Mouse (Mus musculus): Measurements from ENCODE around the gene Nod2. TPM values are rescaled to one million over a fixed set of nuclear protein-coding genes. Genes with fewer than 3 reads are reported as not detected.

Nod2 gene
- polyA plus RNA-seq, 1 experiment = not detected

- TF ChIP-seq TAL1 (IDR thresholded peaks at IDR 0.05; ENCODE audit: low read length) (no peak), GATA1 (IDR thresholded peaks at IDR 0.05; ENCODE audit: low read length) (no peak)
- Histone ChIP-seq H3K27me3 (ENCODE audit: control insufficient read depth) (no peaks in the 10 kb centered on the region), H3K4me3 (replicated peaks) (peak overlapping the region; percentile 73), H3K9me3 (ENCODE audit: control insufficient read depth, low read length) (no peaks in the 10 kb centered on the region), H3K36me3 (ENCODE audit: control insufficient read depth) (no peaks in the 10 kb centered on the region), H3K4me1 (ENCODE audit: control insufficient read depth) (peaks cover 33% of the 10 kb centered on the region)
These were observed 49.1 kb downstream of the Nod2 start for GRCm38 (mm10) chr8:88696228-88696627.

- Histone ChIP-seq H3K9me3 (ENCODE audit: control insufficient read depth, low read length) (no peaks in the 10 kb centered on the region), H3K4me1 (ENCODE audit: control insufficient read depth) (peaks cover 33% of the 10 kb centered on the region), H3K4me3 (replicated peaks) (peak within 1 kb of the TSS; percentile 73), H3K27me3 (ENCODE audit: control insufficient read depth) (no peaks in the 10 kb centered on the region), H3K36me3 (ENCODE audit: control insufficient read depth) (no peaks in the 10 kb centered on the region)
- TF ChIP-seq TAL1 (IDR thresholded peaks at IDR 0.05; ENCODE audit: low read length) = no peak
- no peak for TF ChIP-seq GATA1 (IDR thresholded peaks at IDR 0.05; ENCODE audit: low read length)
These were observed 49.9 kb downstream of the Nod2 start, which contains the start of gene Cyld for GRCm38 (mm10) chr8:88696721-88697641. TSS of gene Cyld (plus strand) at chr8:88697028.

GRCm38 (mm10) chr8:88697642-88698031, 50.5 kb downstream of the Nod2 start:
- Histone ChIP-seq H3K36me3 (ENCODE audit: control insufficient read depth) (no peaks in the 10 kb centered on the region), H3K4me1 (ENCODE audit: control insufficient read depth) (peaks cover 33% of the 10 kb centered on the region), H3K27me3 (ENCODE audit: control insufficient read depth) (no peaks in the 10 kb centered on the region), H3K4me3 (replicated peaks) (peak overlapping the region; percentile 73), H3K9me3 (ENCODE audit: control insufficient read depth, low read length) (no peaks in the 10 kb centered on the region)
- TF ChIP-seq GATA1 (IDR thresholded peaks at IDR 0.05; ENCODE audit: low read length) = no peak
- no peak for TF ChIP-seq TAL1 (IDR thresholded peaks at IDR 0.05; ENCODE audit: low read length)

- Histone ChIP-seq H3K4me1 (ENCODE audit: control insufficient read depth) (peaks cover 33% of the 10 kb centered on the region), H3K36me3 (ENCODE audit: control insufficient read depth) (no peaks in the 10 kb centered on the region), H3K4me3 (replicated peaks) (peak overlapping the region; percentile 73), H3K27me3 (ENCODE audit: control insufficient read depth) (no peaks in the 10 kb centered on the region), H3K9me3 (ENCODE audit: control insufficient read depth, low read length) (no peaks in the 10 kb centered on the region)
- no peak for TF ChIP-seq GATA1 (IDR thresholded peaks at IDR 0.05; ENCODE audit: low read length)
- no peak for TF ChIP-seq TAL1 (IDR thresholded peaks at IDR 0.05; ENCODE audit: low read length)
These were observed 50.9 kb downstream of the Nod2 start for GRCm38 (mm10) chr8:88698048-88698447.

- Histone ChIP-seq H3K36me3 (ENCODE audit: control insufficient read depth) (no peaks in the 10 kb centered on the region), H3K9me3 (ENCODE audit: control insufficient read depth, low read length) (no peaks in the 10 kb centered on the region), H3K4me1 (ENCODE audit: control insufficient read depth) (peaks cover 11% of the 10 kb centered on the region), H3K4me3 (replicated peaks) (no peak overlapping the region), H3K27me3 (ENCODE audit: control insufficient read depth) (no peaks in the 10 kb centered on the region)
- TF ChIP-seq GATA1 (IDR thresholded peaks at IDR 0.05; ENCODE audit: low read length) = no peak
- TF ChIP-seq TAL1 (IDR thresholded peaks at IDR 0.05; ENCODE audit: low read length) = no peak
These were observed 54.5 kb downstream of the Nod2 start for GRCm38 (mm10) chr8:88701611-88702010.

- H3K9me3 ChIP-seq (ENCODE audit: control insufficient read depth, low read length) = no peaks in the 10 kb centered on the region
- TF ChIP-seq GATA1 (IDR thresholded peaks at IDR 0.05; ENCODE audit: low read length) (no peak), TAL1 (IDR thresholded peaks at IDR 0.05; ENCODE audit: low read length) (no peak)
- peaks cover under 1% of the 10 kb centered on the region; the same call in 1 of the 2 replicates for H3K36me3 ChIP-seq (ENCODE audit: control insufficient read depth)
- no peak overlapping the region for H3K4me3 ChIP-seq (replicated peaks)
- no peaks in the 10 kb centered on the region for H3K27me3 ChIP-seq (ENCODE audit: control insufficient read depth)
- peaks cover 4% of the 10 kb centered on the region for H3K4me1 ChIP-seq (ENCODE audit: control insufficient read depth)
These were observed 55.7 kb downstream of the Nod2 start for GRCm38 (mm10) chr8:88702816-88703215.

- TF ChIP-seq TAL1 (IDR thresholded peaks at IDR 0.05; ENCODE audit: low read length) = no peak
- no peak for TF ChIP-seq GATA1 (IDR thresholded peaks at IDR 0.05; ENCODE audit: low read length)
- peaks cover 22% of the 10 kb centered on the region for H3K36me3 ChIP-seq (ENCODE audit: control insufficient read depth)
These were observed 76.3 kb downstream of the Nod2 start for GRCm38 (mm10) chr8:88723256-88723963.

More at GRCm38 (mm10) chr8:88723256-88723963, 76.3 kb downstream of the Nod2 start:
- no peaks in the 10 kb centered on the region for H3K4me1 ChIP-seq (ENCODE audit: control insufficient read depth)
- H3K27me3 ChIP-seq (ENCODE audit: control insufficient read depth) = no peaks in the 10 kb centered on the region
- no peak overlapping the region for H3K4me3 ChIP-seq (replicated peaks)
- H3K9me3 ChIP-seq (ENCODE audit: control insufficient read depth, low read length) = no peaks in the 10 kb centered on the region

Other genes starting within 250 kb of the Nod2 start
- gene Nkd1, start 126.0 kb upstream of the Nod2 start, polyA plus RNA-seq (2012) = not detected in 2 replicates
- gene Snx20, start 11.2 kb upstream of the Nod2 start, polyA plus RNA-seq (2012) = 0.09 and 0.15 TPM in 2 replicates
- gene Cyld, start 49.7 kb downstream of the Nod2 start, polyA plus RNA-seq (2012) = 0.04 TPM in 2 replicates